Mouse (Mus musculus) heart, adult 2 months (tissue): ENCODE results near the gene Mtnr1a.

Source experiments
- CTCF ChIP-seq: fragments of 200-600 bp; IDR thresholded peaks from 2 replicates; pipeline ENCODE4 v1.8.1; 2022; ENCODE audit warnings: antibody characterized with exemption, mild to moderate bottlenecking, moderate library complexity
- POLR2A ChIP-seq: fragments of 200-500 bp; IDR thresholded peaks from 2 replicates; pipeline ENCODE4 v1.6.1; 2011; ENCODE audit warnings: mild to moderate bottlenecking, low read depth, low read length, control low read depth; ENCODE audit not compliant: insufficient read depth

GRCm38 (mm10) chr8:45062982-45063924 lies 5.7 kb upstream of the Mtnr1a start:
- no peak for TF ChIP-seq POLR2A
- TF ChIP-seq CTCF: no peak
